Mouse (Mus musculus) G1E (cell line): Measurements from ENCODE around the gene Maneal. TPM values are rescaled to one million over a fixed set of nuclear protein-coding genes. Genes with fewer than 3 reads are reported as not detected.

Experiments
- ATAC-seq: 2 replicates; pipeline ENCODE4 v1.8.0; 2016; ENCODE audit warnings: mild to moderate bottlenecking; ENCODE audit not compliant: insufficient number of reproducible peaks, poor library complexity, low FRiP score, severe bottlenecking; ENCODE audit errors: extremely low read depth
- DNase-seq: peaks from one replicate; pipeline ENCODE4 v3.0.0; 2012; ENCODE audit warnings: low spot score
- H3K27me3 ChIP-seq: 2 replicates; pipeline ENCODE4 v1.6.1; 2012; ENCODE audit warnings: mild to moderate bottlenecking, low read length, inconsistent platforms; ENCODE audit not compliant: insufficient read depth
- H3K36me3 ChIP-seq: replicated peaks from 2 replicates; pipeline ENCODE3; 2012; ENCODE audit warnings: mild to moderate bottlenecking, inconsistent platforms
- H3K4me1 ChIP-seq: 2 replicates; pipeline ENCODE4 v1.6.1; 2012; ENCODE audit warnings: low read depth, low read length, inconsistent platforms, mixed read lengths; ENCODE audit not compliant: insufficient read depth
- H3K4me3 ChIP-seq: 2 replicates; pipeline ENCODE4 v1.5.1; 2012; ENCODE audit warnings: low read depth, mild to moderate bottlenecking, inconsistent platforms, low read length, moderate library complexity, mixed read lengths
- H3K9me3 ChIP-seq: replicated peaks from 2 replicates; pipeline ENCODE4 v1.6.1; 2012; ENCODE audit warnings: inconsistent platforms
- CTCF ChIP-seq: IDR thresholded peaks from 2 replicates; pipeline ENCODE4 v1.5.1; 2012; ENCODE audit warnings: low read depth, low read length, inconsistent platforms, mixed read lengths
- GATA1 ChIP-seq: IDR thresholded peaks from 2 replicates; pipeline ENCODE4 v1.6.1; 2012; ENCODE audit warnings: borderline replicate concordance, low read length, inconsistent platforms, mixed read lengths
- GATA2 ChIP-seq: IDR thresholded peaks from 2 replicates; pipeline ENCODE4 v1.6.1; 2012; ENCODE audit warnings: low read depth, low read length, inconsistent platforms, borderline replicate concordance
- POLR2AphosphoS5 ChIP-seq: IDR thresholded peaks from 2 replicates; pipeline ENCODE4 v1.6.1; 2012; ENCODE audit warnings: low read depth, low read length, inconsistent platforms; ENCODE audit not compliant: insufficient replicate concordance
- TAL1 ChIP-seq: conservative IDR thresholded peaks from 2 replicates; pipeline ENCODE4 v1.6.1; 2012; ENCODE audit warnings: low read depth, low read length, inconsistent platforms, mixed read lengths
- polyA plus RNA-seq: library from polyadenylated mRNA; stranded (reverse); fragments of >175 nt; gene quantifications from 2 replicates; pipeline ENCODE4 v1.2.3, GENCODE M21; 2012
- total RNA-seq, 2 experiments: library from RNA; stranded (forward) in 1 of 2; stranded (reverse) in 1 of 2; fragments of 200-1000 nt in 1 of 2; fragments of >200 nt in 1 of 2; fragmentation: Nextera tagmentation in 1 of 2; gene quantifications; 2 replicates each; pipeline ENCODE4 v1.2.3; 2014 to 2017

Gene Maneal
- total and polyA plus RNA-seq, 3 experiments: 0.33 TPM; not detected in 2

DNA sequence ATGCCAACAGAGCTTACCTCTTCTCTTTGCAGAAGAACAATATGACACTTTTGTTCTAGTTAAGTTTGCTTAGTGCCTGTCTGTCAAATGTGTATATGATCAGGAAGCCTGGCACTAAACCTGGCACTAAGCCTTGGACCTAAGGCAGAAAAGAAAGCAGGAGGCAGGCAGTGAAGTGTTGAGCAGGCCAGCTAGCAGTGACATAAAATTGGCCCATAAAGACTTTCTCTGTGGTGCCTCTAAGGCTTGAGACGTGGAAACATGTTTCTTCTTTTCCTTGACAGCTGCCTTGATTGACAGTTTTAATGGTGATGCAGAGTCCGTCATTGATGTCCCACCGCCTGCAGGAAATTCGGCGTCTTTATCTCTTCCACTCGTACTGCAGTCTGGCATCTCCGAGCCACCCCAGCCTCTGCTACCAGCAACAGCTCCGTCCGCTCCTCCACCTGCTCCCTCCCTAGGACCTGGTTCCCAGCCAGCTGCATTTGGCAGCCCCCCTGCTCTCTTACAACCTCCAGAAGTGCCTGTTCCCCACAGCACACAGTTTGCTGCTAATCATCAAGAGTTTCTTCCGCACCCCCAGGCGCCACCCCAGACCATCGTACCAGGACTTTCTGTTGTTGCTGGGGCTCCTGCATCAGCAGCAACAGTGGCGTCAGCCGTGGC is 23.8 kb downstream of the Maneal start:
- H3K27me3 ChIP-seq: no peaks in the 10 kb centered on the region
- DNase-seq (no peak), ATAC-seq (no peak)
- TF ChIP-seq GATA1: no peak
- no peak for TF ChIP-seq CTCF
- TF ChIP-seq GATA2: no peak
- no peak for TF ChIP-seq TAL1
- no peak for TF ChIP-seq POLR2AphosphoS5
- H3K4me3 ChIP-seq: no peak overlapping the region
- H3K36me3 ChIP-seq: peaks cover 96% of the 10 kb centered on the region
- H3K4me1 ChIP-seq: no peaks in the 10 kb centered on the region
- H3K9me3 ChIP-seq: 0 out of 2 replicates have a peak, but pooled peaks cover 3% of the 10 kb centered on the region

GRCm38 (mm10) chr4:124832796-124833195 is 29.2 kb downstream of the Maneal start:
- ATAC-seq (no peak), DNase-seq (no peak)
- peaks cover 93% of the 10 kb centered on the region for H3K36me3 ChIP-seq
- no peak for TF ChIP-seq CTCF
- no peak for TF ChIP-seq POLR2AphosphoS5
- TF ChIP-seq TAL1: no peak
- TF ChIP-seq GATA1: no peak
- H3K4me1 ChIP-seq: no peaks in the 10 kb centered on the region
- H3K27me3 ChIP-seq: no peaks in the 10 kb centered on the region
- no peak overlapping the region for H3K4me3 ChIP-seq
- H3K9me3 ChIP-seq: no peaks in the 10 kb centered on the region

GRCm38 (mm10) chr4:124829671-124830070 is 32.3 kb downstream of the Maneal start:
- peaks cover 92% of the 10 kb centered on the region for H3K36me3 ChIP-seq

GRCm38 (mm10) chr4:124825371-124825965 is 36.5 kb downstream of the Maneal start:
- ATAC-seq (no peak), DNase-seq (no peak)
- H3K4me3 ChIP-seq: no peak overlapping the region
- H3K9me3 ChIP-seq: no peaks in the 10 kb centered on the region
- H3K4me1 ChIP-seq: no peaks in the 10 kb centered on the region
- TF ChIP-seq GATA1 (no peak), TAL1 (no peak), CTCF (no peak), POLR2AphosphoS5 (no peak), GATA2 (no peak)
- H3K27me3 ChIP-seq: no peaks in the 10 kb centered on the region
- H3K36me3 ChIP-seq: peaks cover 96% of the 10 kb centered on the region

More at GRCm38 (mm10) chr4:124829671-124830070, 32.3 kb downstream of the Maneal start:
- TF ChIP-seq POLR2AphosphoS5: no peak
- no peak for TF ChIP-seq GATA1
- no peak for TF ChIP-seq TAL1
- no peak for TF ChIP-seq CTCF
- no peak for TF ChIP-seq GATA2
- Histone ChIP-seq H3K4me3 (no peak overlapping the region), H3K9me3 (no peaks in the 10 kb centered on the region), H3K4me1 (no peaks in the 10 kb centered on the region), H3K27me3 (no peaks in the 10 kb centered on the region)
- no peak for ATAC-seq
- DNase-seq: no peak

DNA sequence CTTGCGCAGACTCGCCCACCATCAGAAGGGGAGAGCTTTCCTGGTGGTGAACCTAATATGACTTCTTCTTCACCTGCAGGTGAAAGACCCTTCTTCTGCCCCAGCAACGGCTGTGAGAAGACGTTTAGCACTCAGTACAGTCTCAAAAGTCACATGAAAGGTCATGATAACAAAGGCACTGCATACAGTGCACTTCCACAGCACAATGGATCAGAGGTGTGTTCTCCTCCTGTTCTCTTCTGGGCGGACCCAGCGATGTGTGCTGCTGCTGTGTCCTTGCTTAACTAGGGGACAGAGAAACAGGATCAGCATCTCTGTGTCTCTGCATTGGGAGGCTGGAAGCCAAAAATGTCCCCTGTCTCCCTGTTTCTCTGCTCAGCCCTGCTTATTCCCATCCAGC is 37.0 kb downstream of the Maneal start:
- Histone ChIP-seq H3K27me3 (no peaks in the 10 kb centered on the region), H3K9me3 (no peaks in the 10 kb centered on the region), H3K4me3 (no peak overlapping the region), H3K4me1 (no peaks in the 10 kb centered on the region), H3K36me3 (peaks cover 96% of the 10 kb centered on the region)
- DNase-seq (no peak), ATAC-seq (no peak)
- TF ChIP-seq GATA1 (no peak), TAL1 (no peak), CTCF (no peak), GATA2 (no peak)

DNA sequence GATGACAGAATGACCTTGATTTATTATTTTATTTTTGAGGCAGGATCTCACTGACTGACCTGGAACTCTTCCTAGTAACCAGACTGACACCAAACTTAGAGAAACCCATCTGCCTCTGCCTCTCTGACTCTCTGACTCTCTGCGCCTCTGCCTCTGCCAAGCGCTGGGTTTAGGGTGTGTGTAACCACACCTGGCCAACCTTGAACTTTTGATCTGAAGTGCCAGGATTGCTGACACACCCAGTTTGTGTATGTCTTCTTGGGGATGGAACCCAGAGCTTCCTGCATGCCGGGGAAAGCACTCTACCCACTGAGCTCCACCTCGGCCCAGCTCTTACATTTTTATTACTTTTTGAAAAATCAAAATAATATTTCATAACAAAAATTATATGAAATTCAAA is 43.1 kb downstream of the Maneal start:
- no peak for ATAC-seq
- Histone ChIP-seq H3K27me3 (no peaks in the 10 kb centered on the region), H3K36me3 (peaks cover 97% of the 10 kb centered on the region), H3K9me3 (no peaks in the 10 kb centered on the region), H3K4me1 (peaks cover 25% of the 10 kb centered on the region), H3K4me3 (no peak overlapping the region)
- no peak for DNase-seq
- TF ChIP-seq POLR2AphosphoS5 (no peak), CTCF (no peak), GATA2 (no peak), GATA1 (no peak), TAL1 (no peak)
